Comparison of ENCODE assay signal across 8 mouse cellular contexts in genomic region chr4:86749361-86749841, GRCm38 (mm10). TPM values are rescaled to one million over a fixed set of nuclear protein-coding genes. Genes with fewer than 3 reads are reported as not detected.
A peak's percentile ranks its signal among the peaks of the same experiment; 100 is the strongest.
DNase-seq lines count a peak whose midpoint lies in the region; ATAC-seq and TF ChIP-seq lines count a peak whose summit lies in the region.

No protein-coding gene starts in this region.

- peak overlapping the region; percentile 72 for H3K4me2 ChIP-seq in embryonic facial prominence, embryonic 14.5 days (ENCODE audit: low read depth, low read length)
- peak overlapping the region; percentile 86 for H3K4me2 ChIP-seq in limb, embryonic 14.5 days (replicated peaks; ENCODE audit: low read depth, low read length, severe bottlenecking)
- peak overlapping the region; percentile 98 for H3K4me2 ChIP-seq in myocyte (ENCODE audit: low read depth)

- peaks cover 52% of the 10 kb centered on the region for H3K79me2 ChIP-seq in myocyte (ENCODE audit: control insufficient read depth, insufficient read depth)

- no peaks in the 10 kb centered on the region for H3K36me3 ChIP-seq in embryonic facial prominence, embryonic 14.5 days (ENCODE audit: control insufficient read depth, insufficient read depth, low read length)
- no peaks in the 10 kb centered on the region for H3K36me3 ChIP-seq in limb, embryonic 14.5 days (ENCODE audit: control insufficient read depth, insufficient read depth, low read length)
- no peaks in the 10 kb centered on the region for H3K36me3 ChIP-seq in myocyte (ENCODE audit: control insufficient read depth, insufficient read depth)

- TF ChIP-seq POLR2A in limb, embryonic 14.5 days (IDR thresholded peaks at IDR 0.05; ENCODE audit: borderline replicate concordance, extremely low read depth, insufficient read depth, insufficient read length), result no peak
- no peak for TF ChIP-seq POLR2A in myocyte (IDR thresholded peaks at IDR 0.05; ENCODE audit: insufficient read length, low read depth)

- no peaks in the 10 kb centered on the region for H3K27me3 ChIP-seq in embryonic facial prominence, embryonic 14.5 days (replicated peaks; ENCODE audit: control insufficient read depth, insufficient read depth, low read length)
- no peaks in the 10 kb centered on the region for H3K27me3 ChIP-seq in limb, embryonic 14.5 days (ENCODE audit: control insufficient read depth, insufficient read depth, low read length)
- no peaks in the 10 kb centered on the region for H3K27me3 ChIP-seq in myocyte (ENCODE audit: control insufficient read depth, insufficient read depth, insufficient read length)

- peak overlapping the region; percentile 88 for H3K9ac ChIP-seq in embryonic facial prominence, embryonic 14.5 days (ENCODE audit: low read depth, low read length)
- peak overlapping the region; percentile 95 for H3K9ac ChIP-seq in limb, embryonic 14.5 days (ENCODE audit: low read depth, low read length, severe bottlenecking)

- H3ac ChIP-seq in myocyte (ENCODE audit: control insufficient read depth, insufficient read length), result peak overlapping the region; percentile 76

- no peak for ATAC-seq in embryonic facial prominence, embryonic 14.5 days (ENCODE audit: low read depth)
- ATAC-seq in limb, embryonic 14.5 days (ENCODE audit: low FRiP score, low read depth), result no peak

- no peak overlapping the region for H3K27ac ChIP-seq in embryonic facial prominence, embryonic 14.5 days (replicated peaks; ENCODE audit: low read depth, low read length)
- peak overlapping the region; percentile 79; the same call in 1 of the 2 replicates for H3K27ac ChIP-seq in limb, embryonic 14.5 days (replicated peaks; ENCODE audit: low read depth, low read length)

- H3K4me1 ChIP-seq in embryonic facial prominence, embryonic 14.5 days (ENCODE audit: control insufficient read depth, insufficient read depth, low read length), result peaks cover 12% of the 10 kb centered on the region
- peaks cover 7% of the 10 kb centered on the region; the same call in 1 of the 2 replicates for H3K4me1 ChIP-seq in limb, embryonic 14.5 days (ENCODE audit: control insufficient read depth, insufficient read depth, low read length)

- WGBS in embryonic facial prominence, embryonic 14.5 days, result 1% methylated on average over 13 of the region's 13 CpGs
- 1% methylated on average over 13 of the region's 13 CpGs for WGBS in limb, embryonic 14.5 days

- H3K4me3 ChIP-seq in embryonic facial prominence, embryonic 14.5 days (ENCODE audit: low read depth, low read length), result peak overlapping the region; percentile 65
- H3K4me3 ChIP-seq in limb, embryonic 14.5 days (replicated peaks; ENCODE audit: low read length), result peak overlapping the region; percentile 98
- peak overlapping the region; percentile 63 for H3K4me3 ChIP-seq in myocyte

- 0 out of 2 replicates have a peak, but pooled peaks cover 3% of the 10 kb centered on the region for H3K9me3 ChIP-seq in embryonic facial prominence, embryonic 14.5 days (ENCODE audit: control insufficient read depth, low read length)
- H3K9me3 ChIP-seq in limb, embryonic 14.5 days (ENCODE audit: control insufficient read depth, low read length), result no peaks in the 10 kb centered on the region

- peak; percentile 43 to 83 for DNase-seq in adrenal gland, adult (ENCODE audit: inconsistent age in 2 of 2, low spot score in 1 of 2)
- no peak for DNase-seq in adrenal gland, adult 8-10 months
- peak; percentile 40 for DNase-seq in MEL-GATA-1-ER (ENCODE audit: extremely low read depth, low read depth)
- peak; percentile 18 for DNase-seq in embryonic facial prominence, embryonic 14.5 days (ENCODE audit: low spot score)
- DNase-seq in heart, postnatal 4 days, result peak; percentile 19
- DNase-seq in limb, embryonic 14.5 days (ENCODE audit: low spot score), result no peak
- DNase-seq in thymus, postnatal 4 days, result peak; percentile 38

TF ChIP-seq in myocyte, 11 proteins besides CTCF, POLR2A, EP300 and RAD21:
- TF ChIP-seq MAX (IDR thresholded peaks at IDR 0.05; ENCODE audit: low read depth) (no peak), CEBPB (IDR thresholded peaks at IDR 0.05; ENCODE audit: insufficient read depth, poor library complexity, severe bottlenecking) (no peak), TCF3 (IDR thresholded peaks at IDR 0.05; ENCODE audit: insufficient read length, low read depth) (no peak), E2F4 (IDR thresholded peaks at IDR 0.05; ENCODE audit: insufficient read depth) (no peak), SRF (IDR thresholded peaks at IDR 0.05; ENCODE audit: control insufficient read depth, insufficient read length, low read depth) (no peak), REST (IDR thresholded peaks at IDR 0.05; ENCODE audit: insufficient read depth, insufficient read length) (no peak), MYOD1 (IDR thresholded peaks at IDR 0.05; ENCODE audit: control insufficient read depth in 1 of 3, insufficient read length in 2 of 3, low read depth in 2 of 3) (no peak), TCF12 (IDR thresholded peaks at IDR 0.05; ENCODE audit: insufficient read depth, poor library complexity, severe bottlenecking) (no peak), MYOG (IDR thresholded peaks at IDR 0.05; ENCODE audit: control insufficient read depth in 1 of 3, insufficient read depth in 1 of 3, insufficient read length in 2 of 3, low read depth in 2 of 3) (no peak), USF1 (IDR thresholded peaks at IDR 0.05; ENCODE audit: low read depth) (no peak)
TF ChIP-seq in myocyte: peak in this region for 0.

RNA-seq across cellular contexts. Expression of gene Dennd4c, which starts 1.0 kb away (rescaled TPM):
- 10 to 100 TPM; 47.1 to 67.8 (median 57.7) TPM for total RNA-seq in adrenal gland, adult 8-10 months (2022)
- 7.5 and 8.3 TPM in 2 replicates for polyA plus RNA-seq in embryonic facial prominence, embryonic 14.5 days (2014; fragmentation: Nextera tagmentation; extraction: Ambion mirVana)
- total RNA-seq in heart, postnatal 4 days (2021), result 10 to 100 TPM; 26.2 to 33.0 TPM
- polyA plus RNA-seq in limb, embryonic 14.5 days (2012; rRNA removed), result 10.4 and 11.9 TPM in 2 replicates
- polyA plus RNA-seq in limb, embryonic 14.5 days (2014; fragmentation: Nextera tagmentation; extraction: Ambion mirVana), result 8.7 and 11.0 TPM in 2 replicates
- polyA plus RNA-seq in myocyte (2012; fragmentation: generic; extraction: Trizol), result 2.5 TPM

Comparison
In these comparisons a context has a peak if more than half of its experiments do, and no peak if none do; other contexts are left out.
1. DNase-seq: peak in adrenal gland, adult (2 of 2), MEL-GATA-1-ER (single experiment), embryonic facial prominence, embryonic 14.5 days (single experiment), heart, postnatal 4 days (single experiment) and thymus, postnatal 4 days (single experiment); none in adrenal gland, adult 8-10 months (single experiment) and limb, embryonic 14.5 days (single experiment).
2. Peak in every context shown above with its lines, with median percentiles within 50 percentile points of each other: H3K4me2 ChIP-seq and H3K4me3 ChIP-seq.